Mouse (Mus musculus) lung, embryonic 14.5 days (tissue): ENCODE measurements around the gene Fermt2. TPM values are rescaled to one million over a fixed set of nuclear protein-coding genes. Genes with fewer than 3 reads are reported as not detected.

Source experiments
- ATAC-seq: fragments of 200-750 bp; cut with Nextera tagmentation; 2 replicates; pipeline ENCODE4 v1.8.0; 2017; ENCODE audit warnings: mild to moderate bottlenecking, moderate TSS enrichment, moderate library complexity; ENCODE audit not compliant: insufficient read depth
- DNase-seq: peaks from one replicate; pipeline ENCODE4 v3.0.0-alpha.2; 2015
- H3K27ac ChIP-seq: fragments of 300-500 bp; sonication (generic); 2 replicates; pipeline ENCODE4 v1.5.1; 2014; ENCODE audit warnings: low read depth, mild to moderate bottlenecking, moderate library complexity
- H3K27me3 ChIP-seq: fragments of 300-500 bp; sonication (generic); 2 replicates; pipeline ENCODE4 v1.6.1; 2014; ENCODE audit warnings: low read length, control low read depth; ENCODE audit not compliant: insufficient read depth
- H3K36me3 ChIP-seq: fragments of 300-500 bp; sonication (generic); 2 replicates; pipeline ENCODE4 v1.6.1; 2014; ENCODE audit warnings: control low read depth; ENCODE audit not compliant: insufficient read depth
- H3K4me1 ChIP-seq: fragments of 300-500 bp; sonication (generic); 2 replicates; pipeline ENCODE4 v1.6.1; 2014; ENCODE audit warnings: antibody characterized with exemption, control low read depth; ENCODE audit not compliant: insufficient read depth
- H3K4me2 ChIP-seq: fragments of 300-500 bp; sonication (generic); 2 replicates; pipeline ENCODE4 v1.6.1; 2014; ENCODE audit warnings: mild to moderate bottlenecking
- H3K4me3 ChIP-seq: fragments of 300-500 bp; sonication (generic); 2 replicates; pipeline ENCODE4 v1.5.1; 2014; ENCODE audit warnings: low read depth, low read length
- H3K9ac ChIP-seq: fragments of 300-500 bp; sonication (generic); 2 replicates; pipeline ENCODE4 v1.6.1; 2014
- H3K9me3 ChIP-seq: fragments of 300-500 bp; sonication (generic); 2 replicates; pipeline ENCODE4 v1.6.1; 2016; ENCODE audit warnings: low read depth, low read length, control low read depth
- CTCF ChIP-seq: IDR thresholded peaks from 2 replicates; pipeline ENCODE4 v1.5.1; 2016; ENCODE audit warnings: antibody characterized with exemption, low read depth
- WGBS: fragments of 180-500 bp; shearing (Covaris S2); extraction: QIAGEN DNeasy Blood & Tissue Kit; methylation state at CpG from one replicate; pipeline ENCODE4 v1.1.7; 2014; 5-methylcytosine and 5-hydroxymethylcytosine counted together
- polyA plus RNA-seq: library from polyadenylated mRNA; unstranded; fragments of >200 nt; fragmentation: Nextera tagmentation; extraction: Ambion mirVana; gene quantifications from 2 replicates; pipeline ENCODE4 v1.2.1, GENCODE M21; 2014

The Fermt2 gene
- polyA plus RNA-seq, 1 experiment from 2014 or later: 209 TPM

DNA sequence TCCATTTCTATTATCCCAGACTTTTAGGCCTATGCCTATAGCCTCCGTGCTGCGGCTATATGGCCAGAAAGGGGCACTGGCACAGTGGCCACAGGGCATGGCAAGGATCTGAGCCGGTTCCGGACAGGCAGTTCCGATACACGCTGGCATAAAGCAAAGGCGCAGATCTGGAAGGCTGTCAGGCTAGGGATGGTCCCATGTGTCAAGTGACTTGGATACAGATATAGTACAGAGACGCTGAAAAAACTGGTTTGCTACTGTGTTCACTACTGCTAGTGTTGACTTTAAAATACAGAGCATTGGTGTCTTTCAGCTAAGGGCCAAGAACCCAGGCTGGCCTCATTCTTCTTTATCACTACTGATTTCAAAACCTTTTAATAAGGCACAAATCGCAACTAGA is 72.9 kb downstream of the Fermt2 start:
- 69% methylated on average over 9 of the region's 9 CpGs for WGBS
- Histone ChIP-seq H3K27ac (peak overlapping the region; percentile 80), H3K4me3 (no peak overlapping the region), H3K9me3 (no peaks in the 10 kb centered on the region), H3K27me3 (no peaks in the 10 kb centered on the region), H3K36me3 (peaks cover 42% of the 10 kb centered on the region), H3K4me1 (peaks cover 24% of the 10 kb centered on the region), H3K4me2 (no peak overlapping the region), H3K9ac (no peak overlapping the region)
- no peak for ATAC-seq
- peak; percentile 24 for DNase-seq
- no peak for TF ChIP-seq CTCF

- H3K27ac ChIP-seq: peak overlapping the region; percentile 81
- 13% methylated on average over 1 of the region's 1 CpGs for WGBS
- H3K9me3 ChIP-seq: no peaks in the 10 kb centered on the region
- no peaks in the 10 kb centered on the region for H3K27me3 ChIP-seq
- peaks cover 24% of the 10 kb centered on the region for H3K4me1 ChIP-seq
- H3K4me2 ChIP-seq: no peak overlapping the region
- H3K36me3 ChIP-seq: peaks cover 37% of the 10 kb centered on the region
- DNase-seq: peak; percentile 73
- H3K9ac ChIP-seq: no peak overlapping the region
- ATAC-seq: no peak
- TF ChIP-seq CTCF: no peak
- H3K4me3 ChIP-seq: no peak overlapping the region
Measured at GRCm38 (mm10) chr14:45456502-45456846, 73.4 kb downstream of the Fermt2 start.

GRCm38 (mm10) chr14:45455651-45456501 is 74.0 kb downstream of the Fermt2 start:
- Histone ChIP-seq H3K9ac (no peak overlapping the region), H3K4me1 (peaks cover 24% of the 10 kb centered on the region), H3K9me3 (no peaks in the 10 kb centered on the region), H3K27me3 (no peaks in the 10 kb centered on the region), H3K4me2 (no peak overlapping the region), H3K4me3 (no peak overlapping the region), H3K27ac (peak overlapping the region; percentile 81), H3K36me3 (peaks cover 31% of the 10 kb centered on the region)
- ATAC-seq (no peak), DNase-seq (peak; percentile 13)
- 44% methylated on average over 12 of the region's 12 CpGs for WGBS
- TF ChIP-seq CTCF: no peak

GRCm38 (mm10) chr14:45453538-45454233 is 76.2 kb downstream of the Fermt2 start:
- Histone ChIP-seq H3K9me3 (no peaks in the 10 kb centered on the region), H3K27ac (peak overlapping the region; percentile 92), H3K27me3 (no peaks in the 10 kb centered on the region), H3K36me3 (peaks cover 13% of the 10 kb centered on the region), H3K4me1 (peaks cover 24% of the 10 kb centered on the region), H3K4me2 (no peak overlapping the region), H3K4me3 (no peak overlapping the region), H3K9ac (0 out of 2 replicates have a peak overlapping the region, but pooled peaks have one; percentile 6)
- TF ChIP-seq CTCF: no peak
- peak; percentile 91 for DNase-seq
- ATAC-seq: peak; percentile 62
- WGBS: 48% methylated on average over 5 of the region's 5 CpGs

DNA sequence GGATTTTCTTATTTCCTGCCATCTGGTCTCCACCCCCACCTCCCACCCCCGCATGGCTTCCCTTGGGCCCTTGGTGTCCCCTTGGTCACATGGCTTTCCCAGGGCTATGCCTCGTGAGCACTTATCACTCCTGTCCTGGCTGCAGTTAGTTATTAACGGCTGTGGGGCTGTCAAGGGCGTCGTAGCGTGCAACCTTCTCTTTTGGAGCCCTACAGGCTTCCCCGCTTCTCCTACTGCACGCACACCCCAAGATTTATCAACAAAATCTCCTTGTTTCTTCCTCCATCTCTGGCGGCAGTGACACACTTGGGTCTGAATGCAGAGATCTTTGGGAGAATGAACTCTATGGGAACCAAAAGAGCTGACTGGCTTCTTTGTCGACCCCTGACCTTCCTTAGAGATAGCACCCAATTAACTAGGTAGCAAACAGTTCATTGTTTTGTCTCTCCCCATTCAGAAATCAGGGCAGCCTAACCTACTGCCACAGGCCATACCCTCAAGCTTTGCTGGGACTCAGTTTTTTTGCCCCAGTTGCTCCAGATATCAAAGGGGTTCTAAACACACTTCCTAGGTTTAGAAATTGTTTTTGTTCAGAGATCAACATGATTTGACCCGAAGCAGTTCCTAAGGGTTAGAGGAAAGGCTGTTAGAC is 76.9 kb downstream of the Fermt2 start:
- TF ChIP-seq CTCF: no peak
- peak; percentile 75 for DNase-seq
- peaks cover 6% of the 10 kb centered on the region for H3K36me3 ChIP-seq
- ATAC-seq: peak; percentile 50
- 0 out of 2 replicates have a peak overlapping the region, but pooled peaks have one; percentile 21 for H3K4me2 ChIP-seq
- H3K27me3 ChIP-seq: no peaks in the 10 kb centered on the region
- H3K9me3 ChIP-seq: no peaks in the 10 kb centered on the region
- peaks cover 24% of the 10 kb centered on the region for H3K4me1 ChIP-seq
- no peak overlapping the region for H3K4me3 ChIP-seq
- H3K27ac ChIP-seq: peak overlapping the region; percentile 92
- WGBS: 6% methylated on average over 11 of the region's 11 CpGs
- no peak overlapping the region; the same call in 1 of the 2 replicates for H3K9ac ChIP-seq

DNA sequence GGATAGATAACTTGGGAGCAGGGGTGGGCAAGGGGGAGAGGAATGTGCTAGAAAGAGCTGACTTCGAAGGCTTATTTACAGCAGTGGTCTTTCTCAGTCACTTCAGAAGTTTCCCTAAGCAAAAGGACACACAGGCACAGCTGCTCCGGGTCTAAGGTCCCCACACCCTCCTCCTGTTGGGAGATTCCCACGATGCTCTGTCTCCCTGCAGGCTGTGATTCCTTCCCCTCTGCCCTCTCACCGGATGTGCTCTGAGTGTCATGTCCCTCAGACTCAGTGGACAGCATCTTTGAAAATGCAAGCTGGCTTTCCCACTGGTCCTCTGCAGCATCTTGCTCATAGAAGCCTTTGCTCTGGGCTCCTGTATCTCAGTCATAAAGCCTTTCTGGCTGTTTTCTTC is 77.8 kb downstream of the Fermt2 start:
- Histone ChIP-seq H3K27me3 (no peaks in the 10 kb centered on the region), H3K27ac (peak overlapping the region; percentile 92), H3K4me2 (no peak overlapping the region), H3K9me3 (no peaks in the 10 kb centered on the region), H3K4me1 (peaks cover 24% of the 10 kb centered on the region), H3K36me3 (no peaks in the 10 kb centered on the region), H3K9ac (no peak overlapping the region), H3K4me3 (no peak overlapping the region)
- 29% methylated on average over 4 of the region's 4 CpGs for WGBS
- DNase-seq (peak; percentile 79), ATAC-seq (peak; percentile 35; the same call in 1 of the 2 replicates)
- no peak for TF ChIP-seq CTCF

GRCm38 (mm10) chr14:45451090-45451489 is 78.8 kb downstream of the Fermt2 start:
- peaks cover 24% of the 10 kb centered on the region for H3K4me1 ChIP-seq
- no peak overlapping the region for H3K4me2 ChIP-seq
- WGBS: 22% methylated on average over 2 of the region's 2 CpGs
- no peak overlapping the region for H3K9ac ChIP-seq
- DNase-seq (no peak), ATAC-seq (no peak)
- H3K4me3 ChIP-seq: no peak overlapping the region
- H3K27ac ChIP-seq: peak overlapping the region; percentile 16; the same call in 1 of the 2 replicates
- no peaks in the 10 kb centered on the region for H3K27me3 ChIP-seq
- no peak for TF ChIP-seq CTCF
- H3K36me3 ChIP-seq: no peaks in the 10 kb centered on the region
- H3K9me3 ChIP-seq: no peaks in the 10 kb centered on the region
